Mouse (Mus musculus): ENCODE measurements at regions not wholly inside any gene's neighbourhood (a gene's known extent, or its start where the extent isn't known, plus 50 kb on each side); places are given as distances from the start of the nearest gene placed in this dataset.

- no peak overlapping the region for H3K9ac ChIP-seq (replicated peaks; ENCODE audit: low read depth)
- DNase-seq (ENCODE audit: low spot score), result no peak
- TF ChIP-seq EP300 (IDR thresholded peaks at IDR 0.05), result no peak
- TF ChIP-seq CTCF (IDR thresholded peaks at IDR 0.05), result no peak
- ATAC-seq, result no peak
- no peaks in the 10 kb centered on the region for H3K4me1 ChIP-seq (ENCODE audit: insufficient read depth, low read depth, low read length)
- H3K4me2 ChIP-seq (replicated peaks; ENCODE audit: low read depth, low read length), result no peak overlapping the region
- H3K27me3 ChIP-seq (replicated peaks; ENCODE audit: insufficient read depth, low read length), result no peaks in the 10 kb centered on the region
- no peaks in the 10 kb centered on the region for H3K9me3 ChIP-seq (ENCODE audit: low read length)
- H3K36me3 ChIP-seq (ENCODE audit: insufficient read depth, low read length), result no peaks in the 10 kb centered on the region
- WGBS, result 94% methylated on average over 4 of the region's 4 CpGs
- H3K27ac ChIP-seq (ENCODE audit: low read length), result no peak overlapping the region
- no peak overlapping the region for H3K4me3 ChIP-seq (ENCODE audit: low read depth, low read length)
These were observed 258.7 kb upstream of the Rnaseh2b start for GRCm38 (mm10) chr14:62033661-62034060.

GRCm38 (mm10) chr14:62034664-62035063 lies 257.7 kb upstream of the Rnaseh2b start:
- WGBS, result 48% methylated on average over 4 of the region's 4 CpGs
- H3K4me3 ChIP-seq (ENCODE audit: low read depth, low read length), result no peak overlapping the region
- ATAC-seq, result no peak
- H3K4me2 ChIP-seq (replicated peaks; ENCODE audit: low read depth, low read length), result no peak overlapping the region
- H3K9me3 ChIP-seq (ENCODE audit: low read length), result no peaks in the 10 kb centered on the region
- no peak for DNase-seq (ENCODE audit: low spot score)
- TF ChIP-seq EP300 (IDR thresholded peaks at IDR 0.05) (no peak), CTCF (IDR thresholded peaks at IDR 0.05) (no peak)
- H3K4me1 ChIP-seq (ENCODE audit: insufficient read depth, low read depth, low read length), result no peaks in the 10 kb centered on the region
- no peaks in the 10 kb centered on the region for H3K36me3 ChIP-seq (ENCODE audit: insufficient read depth, low read length)
- no peak overlapping the region for H3K9ac ChIP-seq (replicated peaks; ENCODE audit: low read depth)
- no peak overlapping the region for H3K27ac ChIP-seq (ENCODE audit: low read length)
- no peaks in the 10 kb centered on the region for H3K27me3 ChIP-seq (replicated peaks; ENCODE audit: insufficient read depth, low read length)

GRCm38 (mm10) chr14:62035416-62035815 lies 257.0 kb upstream of the Rnaseh2b start:
- 80% methylated on average over 3 of the region's 3 CpGs for WGBS
- Histone ChIP-seq H3K9ac (replicated peaks; ENCODE audit: low read depth) (no peak overlapping the region), H3K27me3 (replicated peaks; ENCODE audit: insufficient read depth, low read length) (no peaks in the 10 kb centered on the region), H3K27ac (ENCODE audit: low read length) (no peak overlapping the region), H3K4me3 (ENCODE audit: low read depth, low read length) (no peak overlapping the region), H3K36me3 (ENCODE audit: insufficient read depth, low read length) (no peaks in the 10 kb centered on the region), H3K9me3 (ENCODE audit: low read length) (no peaks in the 10 kb centered on the region), H3K4me1 (ENCODE audit: insufficient read depth, low read depth, low read length) (no peaks in the 10 kb centered on the region), H3K4me2 (replicated peaks; ENCODE audit: low read depth, low read length) (no peak overlapping the region)
- DNase-seq (ENCODE audit: low spot score) (no peak), ATAC-seq (no peak)
- TF ChIP-seq CTCF (IDR thresholded peaks at IDR 0.05) (no peak), EP300 (IDR thresholded peaks at IDR 0.05) (no peak)

GRCm38 (mm10) chr14:62037514-62037913 lies 254.9 kb upstream of the Rnaseh2b start:
- no peak overlapping the region for H3K9ac ChIP-seq (replicated peaks; ENCODE audit: low read depth)
- no peaks in the 10 kb centered on the region for H3K9me3 ChIP-seq (ENCODE audit: low read length)
- H3K4me1 ChIP-seq (ENCODE audit: insufficient read depth, low read depth, low read length), result no peaks in the 10 kb centered on the region
- WGBS, result 56% methylated on average over 1 of the region's 1 CpGs
- H3K27ac ChIP-seq (ENCODE audit: low read length), result no peak overlapping the region
- no peaks in the 10 kb centered on the region for H3K36me3 ChIP-seq (ENCODE audit: insufficient read depth, low read length)
- no peak for DNase-seq (ENCODE audit: low spot score)
- no peak overlapping the region for H3K4me2 ChIP-seq (replicated peaks; ENCODE audit: low read depth, low read length)
- TF ChIP-seq EP300 (IDR thresholded peaks at IDR 0.05), result no peak
- no peak for TF ChIP-seq CTCF (IDR thresholded peaks at IDR 0.05)
- no peaks in the 10 kb centered on the region for H3K27me3 ChIP-seq (replicated peaks; ENCODE audit: insufficient read depth, low read length)
- no peak for ATAC-seq
- no peak overlapping the region for H3K4me3 ChIP-seq (ENCODE audit: low read depth, low read length)

- Histone ChIP-seq H3K4me2 (replicated peaks; ENCODE audit: low read depth, low read length) (no peak overlapping the region), H3K9ac (replicated peaks; ENCODE audit: low read depth) (no peak overlapping the region), H3K4me1 (ENCODE audit: insufficient read depth, low read depth, low read length) (no peaks in the 10 kb centered on the region), H3K36me3 (ENCODE audit: insufficient read depth, low read length) (no peaks in the 10 kb centered on the region), H3K4me3 (ENCODE audit: low read depth, low read length) (no peak overlapping the region), H3K27me3 (replicated peaks; ENCODE audit: insufficient read depth, low read length) (no peaks in the 10 kb centered on the region), H3K9me3 (ENCODE audit: low read length) (no peaks in the 10 kb centered on the region), H3K27ac (ENCODE audit: low read length) (no peak overlapping the region)
- 82% methylated on average over 5 of the region's 5 CpGs for WGBS
- no peak for TF ChIP-seq EP300 (IDR thresholded peaks at IDR 0.05)
- TF ChIP-seq CTCF (IDR thresholded peaks at IDR 0.05), result no peak
- DNase-seq (ENCODE audit: low spot score), result no peak
- ATAC-seq, result no peak
These were observed 254.5 kb upstream of the Rnaseh2b start for GRCm38 (mm10) chr14:62037917-62038316.

GRCm38 (mm10) chr14:62042305-62043116 lies 249.9 kb upstream of the Rnaseh2b start:
- TF ChIP-seq EP300 (IDR thresholded peaks at IDR 0.05), result no peak
- TF ChIP-seq CTCF (IDR thresholded peaks at IDR 0.05), result peak; percentile 81
- 65% methylated on average over 11 of the region's 11 CpGs for WGBS
- Histone ChIP-seq H3K9ac (replicated peaks; ENCODE audit: low read depth) (no peak overlapping the region), H3K4me3 (ENCODE audit: low read depth, low read length) (no peak overlapping the region), H3K27me3 (replicated peaks; ENCODE audit: insufficient read depth, low read length) (no peaks in the 10 kb centered on the region), H3K27ac (ENCODE audit: low read length) (no peak overlapping the region), H3K4me2 (replicated peaks; ENCODE audit: low read depth, low read length) (no peak overlapping the region), H3K36me3 (ENCODE audit: insufficient read depth, low read length) (no peaks in the 10 kb centered on the region), H3K9me3 (ENCODE audit: low read length) (no peaks in the 10 kb centered on the region), H3K4me1 (ENCODE audit: insufficient read depth, low read depth, low read length) (no peaks in the 10 kb centered on the region)
- no peak for ATAC-seq
- DNase-seq (ENCODE audit: low spot score), result peak; percentile 73
